Mouse (Mus musculus) adrenal gland (tissue): ENCODE results near the gene Serpinb7.

Experiments used
- intact Hi-C: fragments of 180-260 bp; cut with DNase I; formaldehyde crosslinking; loops from one replicate; pipeline ENCODE4 v1.15.1; 2025
- long read RNA-seq, 2 experiments: library from polyadenylated mRNA; unstranded; transcript quantifications; one replicate each; pipeline ENCODE4 v2.0.0; 2020; ENCODE audit warnings: borderline replicate concordance in 1 of 2; ENCODE audit not compliant: insufficient replicate concordance in 1 of 2

Gene Serpinb7
- long read RNA-seq, experiment 1, result 0 reads
- long read RNA-seq, experiment 2, result 0 reads

- intact Hi-C loops, result no loop called here
Measured at GRCm38 (mm10) chr1:107399355-107399754, at the start of gene Serpinb7. TSS of gene Serpinb7 (plus strand) at chr1:107399655.

GRCm38 (mm10) chr1:107350392-107350791 is 49.1 kb upstream of the Serpinb7 start:
- intact Hi-C loops, result loop anchor here (5.0 kb wide), 2 partner anchors 223 to 448 kb away; no protein-coding TSS in a partner anchor

DNA sequence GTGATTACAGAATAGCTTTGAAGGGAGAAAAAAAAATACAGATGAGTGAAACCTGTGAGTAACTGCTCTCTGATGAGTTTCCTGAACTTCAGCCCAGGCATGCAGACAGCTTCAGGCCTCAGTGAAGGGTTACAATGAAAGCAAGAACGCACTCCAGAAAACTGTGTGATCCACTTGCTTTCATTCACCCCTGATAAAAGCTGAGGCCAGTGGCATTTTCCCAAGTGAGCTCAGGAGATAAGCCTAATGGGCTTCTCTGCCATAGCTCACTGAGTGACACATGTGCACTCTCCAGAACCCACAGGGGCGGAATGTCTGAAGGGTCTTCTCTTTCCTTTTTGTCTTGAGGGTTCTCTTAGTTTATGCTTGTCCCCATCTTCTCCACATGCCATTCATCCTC is 48.3 kb upstream of the Serpinb7 start:
- intact Hi-C loops, result loop anchor here (5.0 kb wide), 2 partner anchors 224 to 449 kb away; no protein-coding TSS in a partner anchor

- intact Hi-C loops, result loop anchor here (5.0 kb wide), 2 partner anchors 226 to 451 kb away; no protein-coding TSS in a partner anchor
Measured at GRCm38 (mm10) chr1:107353046-107353445, 46.4 kb upstream of the Serpinb7 start.

GRCm38 (mm10) chr1:107360898-107361297 is 38.6 kb upstream of the Serpinb7 start, which contains the start of gene Serpinb11:
TSS of gene Serpinb11 (plus strand) at chr1:107361198.
- intact Hi-C loops, result no loop called here

DNA sequence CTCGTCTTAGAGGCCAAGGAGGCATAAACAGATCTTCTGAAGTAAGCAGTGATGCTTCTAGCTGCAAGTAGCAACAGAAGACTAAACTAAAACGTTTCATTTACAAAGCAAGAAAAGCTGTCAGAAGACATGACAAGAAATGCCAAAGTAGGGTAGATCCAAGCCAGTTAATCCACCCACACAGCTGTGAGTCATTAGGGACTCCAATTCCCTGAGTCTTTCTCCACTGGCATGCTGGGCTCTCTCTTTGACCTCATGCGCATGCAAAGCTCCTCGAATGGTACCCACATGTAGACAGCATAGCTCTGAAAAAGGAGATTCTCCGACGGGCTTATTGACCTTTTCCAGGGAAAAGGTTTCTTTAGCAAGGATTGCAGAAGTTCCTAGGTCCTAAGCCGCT is 33.5 kb upstream of the Serpinb7 start:
- intact Hi-C loops, result no loop called here

DNA sequence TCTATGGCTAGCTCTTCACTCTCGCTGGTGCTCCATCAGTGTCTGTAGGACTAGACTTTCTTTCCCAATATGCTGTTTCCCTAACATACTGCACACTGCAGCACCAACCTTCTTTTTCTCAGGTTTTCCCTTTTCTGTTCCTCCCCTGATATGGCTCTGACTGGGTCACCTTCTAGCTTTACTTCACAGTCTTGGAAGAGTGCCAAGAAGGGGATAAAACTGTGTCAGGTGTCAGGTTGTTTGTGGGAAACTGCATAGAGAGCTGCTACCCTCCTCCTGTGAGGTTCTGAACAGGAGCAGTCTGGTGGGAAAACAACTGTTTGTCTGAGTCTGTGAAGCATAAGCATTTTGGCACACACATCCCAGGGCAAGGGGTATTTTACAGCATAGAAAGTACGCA is 30.5 kb upstream of the Serpinb7 start:
- intact Hi-C loops, result no loop called here

- intact Hi-C loops, result no loop called here
Measured at GRCm38 (mm10) chr1:107376952-107377351, 22.5 kb upstream of the Serpinb7 start.

DNA sequence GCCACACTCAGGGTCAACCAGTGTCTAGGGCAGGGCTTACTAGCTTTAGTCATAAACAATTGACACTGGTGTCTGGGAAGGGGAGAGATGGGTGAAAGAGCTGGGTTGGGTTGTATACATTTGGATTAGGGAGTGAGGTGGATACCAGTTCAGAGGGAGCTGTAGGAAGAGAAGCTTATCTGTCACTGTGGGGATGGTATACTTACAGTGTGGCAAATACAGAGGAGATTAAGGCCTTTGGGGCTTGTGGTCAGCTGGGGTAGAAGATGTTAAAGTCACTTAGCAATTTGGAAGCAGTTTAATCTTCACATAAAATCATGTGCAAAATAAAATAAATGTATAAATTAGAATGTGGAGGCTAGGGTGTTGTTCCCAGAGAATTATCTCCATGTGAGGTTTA is 21.1 kb upstream of the Serpinb7 start:
- intact Hi-C loops, result no loop called here

GRCm38 (mm10) chr1:107381491-107381890 is 18.0 kb upstream of the Serpinb7 start:
- intact Hi-C loops, result no loop called here

- intact Hi-C loops, result no loop called here
Measured at GRCm38 (mm10) chr1:107382404-107382803, 17.1 kb upstream of the Serpinb7 start.

- intact Hi-C loops, result no loop called here
Measured at GRCm38 (mm10) chr1:107384532-107384931, 14.9 kb upstream of the Serpinb7 start.

DNA sequence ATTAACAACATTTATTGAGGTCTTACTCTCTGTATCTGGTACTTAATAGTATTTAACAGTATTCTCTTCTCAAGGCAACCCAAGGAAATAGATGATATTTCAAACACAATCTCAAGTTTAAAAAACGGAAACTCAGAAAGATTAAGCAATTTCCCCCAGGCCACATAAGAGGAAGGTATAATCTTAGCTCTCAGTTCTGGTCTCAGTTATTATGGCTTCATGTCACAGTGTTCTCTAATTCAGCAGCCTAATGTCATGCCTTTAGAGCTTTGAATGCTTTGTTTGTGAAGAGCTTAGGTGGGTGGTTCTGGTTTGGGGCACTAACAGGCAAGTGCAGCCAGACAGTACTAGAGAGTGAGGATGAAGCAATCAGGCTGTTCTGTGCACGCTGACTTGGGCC is 9.7 kb upstream of the Serpinb7 start:
- intact Hi-C loops, result no loop called here

DNA sequence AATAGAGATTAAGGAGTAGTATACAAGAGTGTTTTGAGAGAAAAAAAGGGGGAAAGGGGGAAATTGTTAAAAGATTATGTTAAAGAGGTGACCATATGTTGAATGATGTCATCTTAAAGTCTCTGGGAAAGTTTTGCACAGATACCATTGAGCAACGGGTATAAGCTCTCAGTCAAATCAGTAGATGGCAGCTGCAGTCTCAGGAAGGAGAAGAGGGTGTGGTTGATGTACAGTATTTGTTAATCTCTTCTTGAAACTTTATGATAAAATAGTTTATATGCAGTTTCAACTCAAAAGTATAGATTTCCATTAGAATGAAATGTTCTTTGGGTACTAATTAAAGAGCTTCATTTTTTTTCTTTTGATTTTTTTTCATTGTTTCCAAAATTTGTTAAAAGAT is 2.0 kb upstream of the Serpinb7 start:
- intact Hi-C loops, result no loop called here

DNA sequence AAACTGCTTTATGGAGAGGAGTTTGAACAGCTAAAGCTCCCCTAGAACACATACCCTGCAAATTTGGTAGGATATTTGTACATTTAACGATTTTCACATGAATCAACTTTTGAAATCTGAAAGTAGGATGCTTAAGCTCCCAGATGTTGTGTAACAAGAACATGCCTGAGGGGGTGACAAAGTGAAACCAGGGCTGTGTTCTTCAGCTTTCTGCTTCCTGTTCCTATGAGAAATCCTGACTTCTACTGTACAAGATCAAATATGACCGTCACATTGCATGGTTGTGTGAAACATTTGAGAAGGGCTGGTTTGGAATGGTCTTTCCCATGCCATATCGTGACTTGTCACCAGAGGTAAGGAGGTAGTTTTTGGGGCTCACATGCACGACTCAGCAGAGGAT is 2.6 kb downstream of the Serpinb7 start:
- intact Hi-C loops, result no loop called here

DNA sequence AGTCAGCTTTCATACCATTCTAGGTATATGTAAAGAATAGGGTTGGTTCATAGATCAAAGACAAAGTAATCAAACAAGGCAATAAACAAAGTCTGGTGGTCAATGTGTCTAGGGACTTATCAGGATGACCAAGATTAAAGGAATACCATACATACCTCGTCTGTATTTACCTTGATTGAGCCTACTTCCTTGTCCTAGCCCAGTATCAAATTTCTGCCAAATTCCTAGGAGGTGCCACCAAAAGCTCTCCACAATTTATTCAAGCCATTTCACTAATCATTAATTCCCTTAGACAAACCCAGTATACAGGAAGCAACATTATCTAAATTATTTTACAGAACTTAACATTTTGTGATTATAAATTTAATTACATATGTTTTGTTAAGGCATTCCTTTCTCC is 15.2 kb downstream of the Serpinb7 start:
- intact Hi-C loops, result no loop called here

- intact Hi-C loops, result no loop called here
Measured at GRCm38 (mm10) chr1:107422487-107422886, 23.0 kb downstream of the Serpinb7 start.

GRCm38 (mm10) chr1:107431253-107431652 is 31.8 kb downstream of the Serpinb7 start:
- intact Hi-C loops, result no loop called here

DNA sequence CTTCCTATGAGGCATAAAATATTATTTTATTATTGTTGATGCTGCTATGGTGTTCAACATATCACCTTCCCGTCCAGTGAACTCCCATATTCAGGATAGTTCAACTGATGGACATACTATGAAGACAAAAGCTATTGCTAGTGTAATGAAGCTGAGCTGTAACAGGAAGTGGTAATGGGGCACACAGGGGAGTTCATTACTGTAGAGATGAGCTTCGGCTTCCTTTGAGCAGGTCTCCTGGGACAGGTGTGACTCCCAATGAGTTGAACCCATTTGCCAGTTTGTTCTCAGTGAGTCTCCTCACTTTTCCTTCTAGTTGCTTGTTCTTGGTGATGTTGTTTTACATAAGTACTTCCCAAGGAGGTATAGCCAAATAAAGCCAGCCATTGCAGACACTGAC is 36.1 kb downstream of the Serpinb7 start:
- intact Hi-C loops, result no loop called here

DNA sequence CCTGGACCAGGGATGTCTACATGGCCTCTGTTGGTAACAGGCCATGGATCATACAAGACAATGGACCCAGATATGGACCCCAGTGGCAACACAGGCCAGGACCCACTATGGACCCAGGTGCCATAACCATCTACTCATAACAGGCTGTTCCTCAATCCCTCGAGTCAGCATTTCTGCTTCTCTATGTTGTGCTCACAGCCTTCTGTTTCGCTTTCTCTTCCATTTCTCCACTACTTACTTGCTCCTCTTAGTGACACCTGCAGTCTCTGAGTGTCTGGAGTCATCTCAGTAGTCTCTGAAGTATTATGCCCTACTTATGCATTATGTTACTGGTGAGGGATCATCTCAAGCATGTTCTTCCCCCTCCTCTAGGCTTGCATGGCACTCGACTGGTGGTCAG is 40.0 kb downstream of the Serpinb7 start:
- intact Hi-C loops, result no loop called here

DNA sequence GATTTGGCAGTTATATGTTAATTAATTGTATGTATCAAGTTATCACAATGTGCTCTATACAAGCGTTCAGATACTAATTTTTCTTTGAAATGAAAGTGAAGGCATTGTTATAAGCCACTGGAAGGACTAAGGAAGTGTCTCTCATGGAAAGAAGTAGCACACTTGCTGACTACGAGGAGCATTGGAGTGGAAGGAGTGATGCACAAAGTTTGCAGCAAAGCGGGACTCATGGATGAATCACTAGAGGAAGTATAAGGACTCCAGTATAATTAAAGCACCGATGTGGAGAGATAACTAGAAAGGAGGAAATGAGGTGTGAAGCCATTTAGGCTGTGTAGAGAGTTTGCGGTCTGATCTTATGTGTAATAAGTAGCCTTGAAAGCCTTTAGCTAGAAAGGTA is 45.9 kb downstream of the Serpinb7 start:
- intact Hi-C loops, result no loop called here

- intact Hi-C loops, result no loop called here
Measured at GRCm38 (mm10) chr1:107447228-107447931, 47.9 kb downstream of the Serpinb7 start.

- intact Hi-C loops, result loop anchor here (5.0 to 10.0 kb wide), 2 partner anchors 238 to 465 kb away; no protein-coding TSS in a partner anchor
Measured at GRCm38 (mm10) chr1:107479909-107480308, 80.5 kb downstream of the Serpinb7 start.
